Mouse (Mus musculus): ENCODE measurements around the gene Tmem150a. TPM values are rescaled to one million over a fixed set of nuclear protein-coding genes. Genes with fewer than 3 reads are reported as not detected.

The Tmem150a gene
- total RNA-seq (2023) = 1.0 TPM

GRCm38 (mm10) chr6:72355066-72355911 lies at the start of gene Tmem150a:
TSS of gene Tmem150a (plus strand) at chr6:72355447.

GRCm38 (mm10) chr6:72345074-72345567 lies 10.1 kb upstream of the Tmem150a start, which contains the start of gene Usp39:
TSS of gene Usp39 (minus strand) at chr6:72345184.

GRCm38 (mm10) chr6:72347166-72347941 lies 7.9 kb upstream of the Tmem150a start, which contains the start of gene 0610030E20Rik:
TSS of gene 0610030E20Rik (plus strand) at chr6:72347317.

GRCm38 (mm10) chr6:72366844-72367443 lies 11.7 kb downstream of the Tmem150a start, which contains the start of gene Rnf181:
TSS of gene Rnf181 (minus strand) at chr6:72366956.

GRCm38 (mm10) chr6:72380131-72380770 lies 25.0 kb downstream of the Tmem150a start, which contains the start of gene Vamp5:
TSS of gene Vamp5 (minus strand) at chr6:72380468.

GRCm38 (mm10) chr6:72389941-72390771 lies 34.9 kb downstream of the Tmem150a start, which contains the start of gene Vamp8:
TSS of gene Vamp8 (minus strand) at chr6:72390703.

Other genes starting within 250 kb of the Tmem150a start
- gene Atoh8, start 119.9 kb upstream of the Tmem150a start, total RNA-seq (2023) = not detected
- not detected for gene Sftpb, start 50.8 kb upstream of the Tmem150a start, total RNA-seq (2023)
- 44.4 TPM for gene Usp39, start 10.3 kb upstream of the Tmem150a start, total RNA-seq (2023)
- 38.2 TPM for gene 0610030E20Rik, start 8.1 kb upstream of the Tmem150a start, total RNA-seq (2023)
- gene Rnf181, start 11.5 kb downstream of the Tmem150a start, total RNA-seq (2023) = 73.6 TPM
- gene Vamp5, start 25.0 kb downstream of the Tmem150a start, total RNA-seq (2023) = 10.3 TPM
- 70.9 TPM for gene Vamp8, start 35.3 kb downstream of the Tmem150a start, total RNA-seq (2023)
- 10.6 TPM for gene Ggcx, start 58.9 kb downstream of the Tmem150a start, total RNA-seq (2023)
- 248 TPM for gene Mat2a, start 84.1 kb downstream of the Tmem150a start, total RNA-seq (2023)
- not detected for gene Sh2d6, start 166.3 kb downstream of the Tmem150a start, total RNA-seq (2023)
- gene Capg, start 188.9 kb downstream of the Tmem150a start, total RNA-seq (2023) = 38.6 TPM
- 12.1 TPM for gene Elmod3, start 243.0 kb downstream of the Tmem150a start, total RNA-seq (2023)
- 6.8 TPM for gene Retsat, start 243.0 kb downstream of the Tmem150a start, total RNA-seq (2023)